Mouse (Mus musculus): ENCODE data around the gene Plekhg6.

The Plekhg6 gene

DNA sequence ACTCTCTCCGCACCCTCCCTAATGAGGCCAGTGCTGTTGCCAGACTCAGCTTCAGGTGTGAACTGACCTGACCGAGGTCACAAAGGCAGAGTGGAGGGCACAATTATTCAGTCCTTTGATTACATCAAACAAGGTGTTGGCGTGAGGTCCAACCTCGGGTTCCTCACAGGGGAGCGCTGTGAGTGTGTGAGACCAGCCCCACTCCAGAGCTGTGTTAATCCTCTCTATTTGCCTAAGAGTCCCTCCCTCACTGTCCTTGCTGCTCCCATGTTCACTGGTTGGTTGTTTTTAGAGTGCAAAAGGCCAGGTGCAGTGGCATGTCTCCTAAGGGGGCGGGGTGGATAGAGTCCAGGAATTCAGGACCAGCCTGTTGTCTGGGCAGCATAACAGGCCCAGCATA is 5.5 kb upstream of the Plekhg6 start:
- no peak for DNase-seq (ENCODE audit: extremely low spot score, low spot score)

GRCm38 (mm10) chr6:125385066-125385974 is 4.7 kb upstream of the Plekhg6 start:
- DNase-seq (ENCODE audit: extremely low spot score, low spot score) = no peak

DNA sequence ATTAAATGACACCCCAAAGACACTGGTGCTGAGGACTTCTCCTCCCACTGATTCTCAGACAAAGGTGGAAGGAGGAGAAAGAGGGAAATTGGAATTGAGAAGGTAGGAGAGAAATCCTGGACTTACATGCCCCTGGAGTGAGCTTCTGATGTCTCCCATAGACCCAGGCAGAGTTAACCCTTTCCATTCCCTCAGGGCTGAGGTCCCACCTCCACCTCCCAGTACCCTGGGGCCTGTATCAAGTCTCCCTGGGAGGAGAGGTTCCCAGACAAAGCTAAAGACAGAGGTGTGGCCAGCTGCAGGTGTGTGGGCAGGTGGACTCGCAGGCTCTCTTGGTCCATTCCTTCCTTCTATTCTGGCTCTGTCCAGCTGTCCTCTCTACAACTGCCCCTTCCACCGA is 1.4 kb upstream of the Plekhg6 start:
- DNase-seq (ENCODE audit: extremely low spot score, low spot score) = no peak

GRCm38 (mm10) chr6:125379781-125380180 is 812 bp downstream of the Plekhg6 start:
- no peak for DNase-seq (ENCODE audit: extremely low spot score, low spot score)

DNA sequence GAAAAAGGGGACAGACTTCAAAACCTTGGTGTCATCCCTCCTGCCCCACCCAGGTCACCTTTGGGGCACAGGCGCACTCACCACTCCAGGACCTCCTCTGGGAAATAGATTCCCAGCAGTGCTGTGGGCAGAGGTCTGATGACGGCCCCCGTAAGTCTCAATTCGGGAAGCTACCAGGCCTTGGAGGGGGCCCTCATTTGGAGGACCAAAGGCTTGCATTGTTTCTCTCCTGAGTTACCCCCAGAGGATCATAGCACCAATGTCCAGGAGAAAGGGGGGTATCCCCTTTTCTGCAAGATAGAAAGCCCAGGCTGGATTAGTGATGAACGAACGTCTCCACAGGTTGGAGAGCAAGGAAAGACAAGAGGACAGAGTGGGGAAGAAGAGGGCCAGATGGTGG is 2.0 kb downstream of the Plekhg6 start:
- DNase-seq (ENCODE audit: extremely low spot score, low spot score) = no peak

- DNase-seq (ENCODE audit: extremely low spot score, low spot score) = no peak
These were observed 2.8 kb downstream of the Plekhg6 start for GRCm38 (mm10) chr6:125377582-125378451.

DNA sequence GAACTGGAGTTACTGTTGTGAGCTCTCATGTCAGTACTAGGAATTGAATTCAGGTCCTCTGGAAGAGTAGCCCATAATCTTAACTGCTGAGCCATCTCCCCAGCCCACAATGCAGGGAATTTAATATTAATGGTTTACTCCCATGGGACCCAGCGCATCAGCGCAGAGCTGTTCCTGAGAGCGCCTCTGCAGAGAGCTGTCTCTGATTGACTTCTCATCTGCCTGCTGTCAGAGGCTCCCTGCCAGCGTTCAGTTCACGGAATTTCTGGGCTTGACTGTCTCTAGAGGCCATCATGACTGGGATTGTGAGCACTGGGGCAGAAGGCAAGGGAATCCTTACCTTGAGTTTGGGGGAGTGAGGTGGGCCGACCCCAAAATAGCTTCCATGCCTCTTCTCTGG is 3.6 kb downstream of the Plekhg6 start:
- DNase-seq (ENCODE audit: extremely low spot score, low spot score) = no peak

- DNase-seq (ENCODE audit: extremely low spot score, low spot score) = no peak
These were observed 12.7 kb downstream of the Plekhg6 start for GRCm38 (mm10) chr6:125367758-125368371.

- DNase-seq (ENCODE audit: extremely low spot score, low spot score) = no peak
These were observed 14.5 kb downstream of the Plekhg6 start for GRCm38 (mm10) chr6:125366133-125366532.

- no peak for DNase-seq (ENCODE audit: extremely low spot score, low spot score)
These were observed 15.1 kb downstream of the Plekhg6 start for GRCm38 (mm10) chr6:125365522-125365921.

- DNase-seq (ENCODE audit: extremely low spot score, low spot score) = no peak
These were observed 16.1 kb downstream of the Plekhg6 start for GRCm38 (mm10) chr6:125364448-125364847.

DNA sequence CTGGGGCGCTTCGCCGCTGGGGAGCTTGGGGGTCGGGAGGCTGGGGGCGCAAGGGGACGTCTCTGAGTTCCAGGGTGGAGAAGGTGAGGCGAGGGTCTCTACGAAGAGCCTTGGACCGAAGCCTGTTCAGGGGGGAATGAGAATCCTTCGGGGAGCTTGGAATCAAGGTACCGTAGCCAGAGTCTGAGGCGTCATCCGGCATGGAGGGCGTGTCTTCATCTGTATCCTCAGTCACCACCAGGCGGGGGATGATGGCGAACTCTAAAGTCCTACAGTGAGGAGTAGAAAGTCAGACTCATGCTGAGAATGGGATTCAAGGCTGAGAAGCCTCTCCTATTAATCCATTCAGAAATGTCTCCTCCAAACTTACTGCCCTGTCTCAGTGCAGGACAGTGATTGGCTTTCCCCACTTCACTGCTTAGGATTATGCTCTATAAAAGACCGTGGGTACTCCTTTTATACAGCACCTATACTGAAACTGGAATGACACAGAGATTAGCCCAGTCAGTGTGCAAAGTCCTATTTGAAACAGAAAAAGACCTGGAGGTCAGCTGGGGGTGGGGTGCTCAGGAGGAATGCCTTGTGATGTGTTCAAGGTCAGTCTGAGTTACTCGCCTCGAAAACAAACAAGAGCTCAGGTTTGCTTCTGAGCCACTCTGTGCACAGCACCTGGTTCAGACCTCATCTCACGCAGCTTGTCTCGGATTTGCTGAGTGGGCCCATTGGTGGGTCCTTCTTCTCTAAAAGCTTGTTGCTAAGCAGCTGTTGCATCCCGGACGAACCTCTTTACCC is 16.9 kb downstream of the Plekhg6 start:
- no peak for DNase-seq (ENCODE audit: extremely low spot score, low spot score)

DNA sequence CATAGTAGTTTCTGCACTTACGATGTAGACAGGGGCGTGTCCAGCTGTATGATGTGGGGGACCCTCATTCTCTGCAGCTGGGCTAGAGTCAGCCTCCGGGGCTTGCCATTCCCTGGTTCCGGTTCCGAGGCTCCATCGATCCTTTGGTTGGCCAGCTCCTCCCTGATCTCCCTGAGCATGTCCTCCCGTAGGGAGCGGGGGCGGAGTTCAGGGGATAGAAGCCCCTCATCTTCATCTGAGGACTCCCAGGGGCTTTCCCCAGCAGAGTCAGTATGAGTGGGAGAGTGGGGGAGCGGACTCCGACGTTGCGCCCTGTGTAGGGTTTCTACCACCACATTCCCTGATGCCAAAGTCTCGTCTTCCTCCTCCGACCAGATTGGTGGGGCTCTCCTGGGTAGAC is 17.6 kb downstream of the Plekhg6 start:
- DNase-seq (ENCODE audit: extremely low spot score, low spot score) = no peak

GRCm38 (mm10) chr6:125361467-125362291 is 18.9 kb downstream of the Plekhg6 start:
- DNase-seq (ENCODE audit: extremely low spot score, low spot score) = no peak

GRCm38 (mm10) chr6:125360846-125361245 is 19.7 kb downstream of the Plekhg6 start:
- no peak for DNase-seq (ENCODE audit: extremely low spot score, low spot score)

- no peak for DNase-seq (ENCODE audit: extremely low spot score, low spot score)
These were observed 20.6 kb downstream of the Plekhg6 start for GRCm38 (mm10) chr6:125359999-125360398.

DNA sequence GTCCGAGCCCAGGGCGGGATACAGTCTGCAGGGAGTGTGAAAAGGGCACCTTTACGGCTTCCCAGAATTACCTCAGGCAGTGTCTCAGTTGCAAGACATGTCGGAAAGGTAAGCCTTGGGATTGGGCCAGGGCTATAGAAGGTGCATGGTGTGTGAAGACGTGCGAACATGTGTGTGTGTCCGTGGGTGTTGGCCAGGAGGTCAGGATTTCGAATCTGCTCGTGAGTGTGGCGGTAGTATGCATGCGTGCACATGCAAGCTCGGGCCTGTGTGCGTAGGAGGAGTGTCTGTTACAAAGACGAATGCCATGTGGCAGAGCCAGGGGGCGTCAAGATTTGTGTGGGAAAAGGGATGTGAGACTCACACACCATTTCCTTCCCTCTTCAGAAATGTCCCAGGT is 23.3 kb downstream of the Plekhg6 start:
- no peak for DNase-seq (ENCODE audit: extremely low spot score, low spot score)

DNA sequence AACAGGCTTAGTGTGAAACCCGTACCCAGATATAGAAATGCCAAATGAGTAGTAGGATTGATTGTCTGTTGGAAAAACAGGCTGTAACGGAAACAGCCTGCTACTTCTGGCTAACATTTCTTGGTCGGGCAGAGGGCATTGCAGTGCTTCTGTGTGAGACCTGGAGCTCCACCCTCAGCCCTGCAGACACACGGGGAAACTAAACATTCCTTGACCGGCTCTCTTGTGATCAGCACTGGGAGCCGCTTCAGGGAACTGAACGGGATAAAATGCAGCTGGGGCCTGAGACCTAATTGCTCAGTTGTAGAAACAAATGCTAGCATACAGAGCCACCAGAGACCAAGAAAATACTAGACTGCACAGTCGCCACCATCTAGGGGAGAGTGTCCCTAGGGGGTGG is 24.3 kb downstream of the Plekhg6 start:
- DNase-seq (ENCODE audit: extremely low spot score, low spot score) = no peak

- DNase-seq (ENCODE audit: extremely low spot score, low spot score) = no peak
These were observed 25.3 kb downstream of the Plekhg6 start for GRCm38 (mm10) chr6:125355197-125355741.
